Mouse (Mus musculus) limb, embryonic 12.5 days (tissue): Measurements from ENCODE around the gene Gm49342. TPM values are rescaled to one million over a fixed set of nuclear protein-coding genes. Genes with fewer than 3 reads are reported as not detected.
A peak's percentile ranks its signal among the peaks of the same experiment; 100 is the strongest.
"Not testable (repeated sequence)": the region's sequence is repeated elsewhere in the genome, so short reads cannot be mapped to it uniquely, and the experiment has no call there.

Source experiments
- ATAC-seq: fragments of 200-750 bp; cut with Nextera tagmentation; 2 replicates; pipeline ENCODE4 v1.8.0; 2017; ENCODE audit warnings: low read depth, moderate TSS enrichment; ENCODE audit not compliant: insufficient number of reproducible peaks, insufficient read depth, low FRiP score, low TSS enrichment
- H3K27ac ChIP-seq: fragments of 300-500 bp; sonication (generic); 2 replicates; pipeline ENCODE4 v1.5.1; 2016; ENCODE audit warnings: mild to moderate bottlenecking, moderate library complexity
- H3K27me3 ChIP-seq: fragments of 300-500 bp; sonication (generic); 2 replicates; pipeline ENCODE4 v1.6.1; 2016; ENCODE audit warnings: mild to moderate bottlenecking, moderate library complexity
- H3K36me3 ChIP-seq: fragments of 300-500 bp; sonication (generic); 2 replicates; pipeline ENCODE4 v1.6.1; 2016; ENCODE audit warnings: mild to moderate bottlenecking, moderate library complexity
- H3K4me1 ChIP-seq: fragments of 300-500 bp; sonication (generic); replicated peaks from 2 replicates; pipeline ENCODE4 v1.6.1; 2016
- H3K4me2 ChIP-seq: fragments of 300-500 bp; sonication (generic); 2 replicates; pipeline ENCODE4 v1.6.1; 2016; ENCODE audit warnings: mild to moderate bottlenecking, moderate library complexity
- H3K4me3 ChIP-seq: fragments of 300-500 bp; sonication (generic); replicated peaks from 2 replicates; pipeline ENCODE4 v1.5.1; 2016; ENCODE audit warnings: mild to moderate bottlenecking
- H3K9ac ChIP-seq: fragments of 300-500 bp; sonication (generic); replicated peaks from 2 replicates; pipeline ENCODE4 v1.6.1; 2016; ENCODE audit warnings: mild to moderate bottlenecking, moderate library complexity
- H3K9me3 ChIP-seq: fragments of 300-500 bp; sonication (generic); 2 replicates; pipeline ENCODE4 v1.6.1; 2016; ENCODE audit warnings: mild to moderate bottlenecking, moderate library complexity
- WGBS: fragments of 180-500 bp; shearing (Covaris S2); methylation state at CpG from one replicate; pipeline ENCODE4 v1.1.7; 2016; 5-methylcytosine and 5-hydroxymethylcytosine counted together
- polyA plus RNA-seq: library from polyadenylated mRNA; unstranded; fragments of >200 nt; fragmentation: Nextera tagmentation; extraction: Ambion mirVana; gene quantifications from 2 replicates; pipeline ENCODE4 v1.2.1, GENCODE M21; 2016

Gm49342 gene
- not detected in 2 replicates for polyA plus RNA-seq

DNA sequence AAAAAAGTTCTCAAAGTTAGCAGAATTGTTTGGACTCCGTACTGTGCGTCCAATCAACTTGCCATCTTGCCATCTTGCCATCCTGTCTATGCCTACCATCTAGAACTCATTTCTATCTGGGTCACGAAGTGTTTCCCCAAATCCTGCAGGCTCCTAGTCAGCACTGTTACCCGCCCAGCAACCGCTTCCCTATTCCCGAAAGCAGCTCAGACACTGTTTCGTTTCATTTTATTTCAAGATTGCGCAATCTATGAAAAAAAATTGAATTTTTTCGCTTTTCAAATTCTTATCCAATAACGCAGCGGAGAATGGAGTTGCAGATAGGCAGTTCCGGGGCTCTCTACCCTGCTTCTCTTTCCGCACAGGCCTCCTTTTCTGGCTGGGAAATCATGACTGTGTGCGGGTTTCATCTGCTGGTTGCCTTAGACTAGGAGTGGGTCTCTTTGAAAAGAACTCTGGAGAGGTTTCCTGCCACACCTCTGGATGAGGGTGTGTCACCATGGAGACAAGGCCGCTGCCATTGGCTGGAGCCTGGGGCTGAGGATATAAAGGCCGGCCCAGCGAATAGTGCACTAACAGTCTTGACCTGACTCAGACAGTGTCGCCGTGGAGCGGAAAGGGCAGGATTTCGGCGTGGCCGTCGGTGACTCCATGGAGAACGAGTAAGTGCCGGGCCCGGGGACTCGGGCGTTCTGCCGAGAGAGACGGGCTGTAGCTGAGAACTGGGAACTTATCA is at the start of gene Gm49342:
Gene Gm49342 (plus strand): TSS at position 586 of the 736 bp plus-strand sequence.
- Histone ChIP-seq H3K27me3 (no peaks in the 10 kb centered on the region), H3K4me2 (peak within 1 kb of the TSS; percentile 69), H3K4me3 (peak within 1 kb of the TSS; percentile 49), H3K9me3 (no peaks in the 10 kb centered on the region), H3K36me3 (peaks cover 6% of the 10 kb centered on the region; the same call in 1 of the 2 replicates), H3K4me1 (0 out of 2 replicates have a peak, but pooled peaks cover 8% of the 10 kb centered on the region), H3K27ac (peak within 1 kb of the TSS; percentile 93), H3K9ac (peak within 1 kb of the TSS; percentile 56)
- 19% methylated on average over 31 of the region's 31 CpGs for WGBS
- peak; percentile 99 for ATAC-seq

DNA sequence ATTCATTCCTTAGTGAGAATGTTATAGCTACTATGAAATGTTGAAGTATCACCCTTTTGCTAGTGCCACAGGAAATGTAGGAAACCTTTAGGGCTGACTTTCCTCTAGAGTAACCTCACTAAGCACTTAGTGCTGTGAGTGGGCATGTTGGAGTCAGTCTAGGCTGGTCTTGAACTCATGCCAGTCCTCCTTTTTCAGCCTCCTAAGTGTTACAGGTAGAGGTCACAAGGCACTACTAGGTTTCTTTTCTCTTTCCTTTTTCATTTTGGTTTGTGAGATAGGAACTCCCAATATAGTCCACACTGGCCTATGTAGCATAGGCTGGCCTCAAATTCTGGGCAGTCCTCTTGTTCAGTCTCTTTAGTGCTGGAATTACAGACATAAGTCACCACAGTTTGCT is 48.9 kb upstream of the Gm49342 start:
- Histone ChIP-seq H3K36me3 (no peaks in the 10 kb centered on the region), H3K9me3 (no peaks in the 10 kb centered on the region), H3K27me3 (peaks cover 34% of the 10 kb centered on the region), H3K4me2 (no peak overlapping the region), H3K4me1 (peaks cover 8% of the 10 kb centered on the region; the same call in 1 of the 2 replicates), H3K4me3 (no peak overlapping the region), H3K9ac (no peak overlapping the region), H3K27ac (no peak overlapping the region)
- ATAC-seq, result no peak

DNA sequence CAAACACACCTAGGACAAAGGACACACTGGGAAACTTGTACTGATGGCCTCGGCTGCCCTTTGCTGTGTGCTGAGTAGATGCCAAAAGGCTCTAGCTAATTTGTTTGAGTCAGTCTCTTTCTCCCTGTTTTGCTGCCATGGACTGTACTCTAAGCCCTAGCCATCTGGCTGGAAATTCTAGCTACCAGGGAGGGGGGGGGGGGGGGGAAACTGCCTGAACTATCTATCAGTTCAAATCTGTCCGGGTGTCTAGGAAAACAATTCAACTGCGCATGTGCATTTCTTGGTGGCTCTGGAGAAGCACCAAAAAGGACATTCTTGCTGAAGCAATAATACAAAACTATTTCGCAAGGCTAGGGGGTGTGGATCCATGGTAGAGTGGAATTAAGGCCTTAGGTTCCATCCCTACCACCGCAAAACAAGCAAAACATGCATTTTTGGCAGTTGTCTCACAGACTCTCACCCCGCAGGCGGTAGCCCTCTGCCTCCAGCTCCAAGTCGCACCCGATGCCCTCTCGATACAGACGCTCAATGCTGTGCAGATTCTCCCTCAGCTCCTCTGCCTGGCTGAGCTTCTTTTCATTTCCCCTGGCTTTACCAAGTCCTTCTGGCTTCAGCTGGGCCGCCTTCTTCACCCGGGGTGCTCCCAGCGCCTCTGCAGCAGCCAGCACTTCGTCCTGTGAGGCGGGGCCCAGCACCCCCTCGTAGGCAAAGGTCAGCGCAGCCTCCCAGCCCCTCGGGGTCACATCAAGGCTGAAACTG is 48.2 kb upstream of the Gm49342 start:
- peak overlapping the region; percentile 48; the same call in 1 of the 2 replicates for H3K9ac ChIP-seq
- WGBS, result 20% methylated on average over 19 of the region's 19 CpGs
- H3K9me3 ChIP-seq, result no peaks in the 10 kb centered on the region
- H3K4me2 ChIP-seq, result peak overlapping the region; percentile 67
- no peak for ATAC-seq
- H3K27ac ChIP-seq, result no peak overlapping the region
- H3K27me3 ChIP-seq, result peaks cover 39% of the 10 kb centered on the region
- peak overlapping the region; percentile 41 for H3K4me3 ChIP-seq
- no peaks in the 10 kb centered on the region for H3K36me3 ChIP-seq
- peaks cover 8% of the 10 kb centered on the region; the same call in 1 of the 2 replicates for H3K4me1 ChIP-seq

DNA sequence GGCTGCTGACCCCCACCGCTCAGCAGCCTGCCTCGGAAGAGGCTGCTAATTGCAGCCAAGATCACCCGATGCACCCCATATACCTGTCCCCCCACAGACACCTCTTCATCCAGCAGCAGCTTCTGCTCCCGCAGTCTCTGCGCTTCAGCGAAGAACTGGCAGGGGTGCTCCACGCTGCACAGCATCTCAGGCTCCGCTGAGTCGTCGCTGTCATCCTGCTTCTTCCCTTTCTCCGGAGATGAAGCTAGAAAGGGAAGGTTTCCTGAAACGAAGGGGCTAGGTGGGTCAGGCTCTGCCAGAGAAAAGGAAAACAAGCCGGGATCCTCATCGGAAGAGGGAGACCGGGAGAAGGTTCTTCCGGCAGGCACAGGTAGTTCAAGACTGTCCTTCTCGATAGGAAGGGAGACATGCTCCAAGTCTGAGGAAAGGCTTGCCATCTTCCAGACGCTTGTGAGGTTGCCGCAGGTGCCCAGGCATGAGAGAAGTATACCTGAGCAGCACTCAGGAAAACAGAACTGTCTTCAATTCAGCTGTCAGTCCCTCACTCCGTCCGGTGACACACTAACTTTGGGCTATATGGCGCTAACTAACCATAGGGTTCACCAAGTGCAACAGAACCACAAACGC is 47.5 kb upstream of the Gm49342 start:
- H3K4me2 ChIP-seq, result peak overlapping the region; percentile 67
- no peaks in the 10 kb centered on the region for H3K36me3 ChIP-seq
- peak overlapping the region; percentile 41 for H3K4me3 ChIP-seq
- peaks cover 8% of the 10 kb centered on the region; the same call in 1 of the 2 replicates for H3K4me1 ChIP-seq
- no peak for ATAC-seq
- no peak overlapping the region for H3K27ac ChIP-seq
- H3K9me3 ChIP-seq, result no peaks in the 10 kb centered on the region
- H3K9ac ChIP-seq, result peak overlapping the region; percentile 48; the same call in 1 of the 2 replicates
- WGBS, result 18% methylated on average over 23 of the region's 23 CpGs
- peaks cover 39% of the 10 kb centered on the region for H3K27me3 ChIP-seq

DNA sequence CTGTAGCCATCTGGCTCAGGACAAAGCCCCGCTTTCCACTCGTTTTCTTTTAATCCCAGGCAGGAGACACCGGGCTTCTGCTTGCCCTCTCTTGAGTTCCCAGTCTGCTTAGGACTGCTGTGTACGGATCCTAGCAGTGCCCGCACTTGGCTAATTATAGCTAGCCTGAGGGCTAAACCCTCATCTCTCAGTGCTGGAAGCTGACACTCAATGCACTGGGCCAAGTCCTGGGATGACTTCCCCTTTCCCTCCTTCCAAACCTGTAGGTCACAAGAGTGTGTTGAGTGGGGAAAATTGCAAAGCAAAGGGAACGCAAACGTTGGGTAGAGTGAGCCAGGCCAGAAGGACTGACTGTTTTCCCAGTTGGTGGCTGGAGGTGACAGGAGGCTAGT is 46.9 kb upstream of the Gm49342 start, which contains the start of gene Klhl33:
Gene Klhl33 (minus strand): TSS at position 134 of the 392 bp plus-strand sequence.
- no peak for ATAC-seq
- no peaks in the 10 kb centered on the region for H3K36me3 ChIP-seq
- H3K27ac ChIP-seq, result no peak within 1 kb of the TSS

DNA sequence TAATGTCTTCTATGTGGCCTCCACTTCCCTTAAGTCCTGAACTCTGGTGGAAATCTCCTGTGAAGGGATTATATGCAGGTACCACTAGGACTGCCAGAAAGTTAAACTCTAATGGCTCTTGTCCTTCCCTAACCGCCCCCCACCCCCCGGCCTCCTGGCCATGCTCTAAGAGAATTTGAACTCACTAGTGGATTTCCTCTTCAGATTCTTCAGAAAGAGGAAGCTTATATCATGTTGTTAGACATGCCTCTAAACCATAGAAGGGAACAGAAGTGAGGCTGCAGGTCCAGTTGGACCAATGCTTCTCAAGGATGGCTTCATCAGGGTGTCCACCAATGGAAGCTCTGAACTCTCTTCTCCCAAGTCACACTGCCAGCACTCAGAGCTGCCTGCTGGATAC is 46.3 kb upstream of the Gm49342 start:
- not testable (repeated sequence) for H3K27ac ChIP-seq, H3K36me3 ChIP-seq, ATAC-seq, H3K9ac ChIP-seq, H3K9me3 ChIP-seq, H3K4me2 ChIP-seq, H3K4me3 ChIP-seq, H3K4me1 ChIP-seq
- peaks cover 39% of the 10 kb centered on the region for H3K27me3 ChIP-seq
- 91% methylated on average over 2 of the region's 2 CpGs for WGBS

More for the DNA sequence above, 46.9 kb upstream of the Gm49342 start, which contains the start of gene Klhl33:
- peak within 1 kb of the TSS; percentile 41 for H3K4me3 ChIP-seq
- H3K9ac ChIP-seq, result peak within 1 kb of the TSS; percentile 48; the same call in 1 of the 2 replicates
- peak within 1 kb of the TSS; percentile 67 for H3K4me2 ChIP-seq
- 43% methylated on average over 7 of the region's 7 CpGs for WGBS
- peaks cover 39% of the 10 kb centered on the region for H3K27me3 ChIP-seq
- no peaks in the 10 kb centered on the region for H3K9me3 ChIP-seq
- H3K4me1 ChIP-seq, result peaks cover 8% of the 10 kb centered on the region; the same call in 1 of the 2 replicates

DNA sequence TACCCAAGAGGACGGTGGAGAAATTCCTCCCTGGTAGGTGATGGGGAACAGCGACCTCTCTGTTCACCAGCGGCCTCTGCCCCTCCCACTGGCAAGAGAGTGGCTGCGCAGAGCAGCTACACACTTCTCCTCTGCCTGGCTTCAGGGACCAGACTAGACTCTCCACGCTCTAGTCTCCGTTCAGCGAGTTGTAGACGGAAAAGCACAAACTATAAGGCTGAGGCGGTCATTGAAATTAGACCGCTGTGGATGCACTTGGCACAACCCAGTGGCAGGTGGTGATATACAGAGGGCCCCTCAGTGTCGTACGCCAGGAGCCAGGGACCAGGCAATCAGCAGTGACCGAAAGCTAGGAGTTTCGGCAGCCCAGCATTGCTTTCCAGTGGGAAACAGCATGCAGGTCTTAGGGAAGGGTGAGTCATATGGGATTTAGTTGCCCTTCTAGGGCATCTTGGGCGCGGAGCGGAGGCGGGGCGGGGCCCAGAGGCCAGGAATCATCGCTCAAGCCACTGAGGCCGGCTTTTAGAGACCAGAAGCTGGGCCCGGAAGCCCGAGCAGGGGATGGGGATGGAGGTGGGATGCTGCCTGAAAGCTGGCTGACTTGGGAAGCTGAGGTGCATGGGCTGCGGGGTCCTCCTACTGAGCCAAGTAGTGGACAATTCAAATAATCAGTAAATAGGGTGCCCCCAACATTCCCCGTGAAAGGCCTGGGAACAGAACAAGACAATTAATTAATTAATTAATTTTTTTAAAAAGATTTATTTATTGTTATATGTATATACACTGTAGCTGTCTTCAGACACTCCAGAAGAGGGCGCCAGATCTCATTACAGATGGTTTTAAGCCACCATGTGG is 40.1 kb upstream of the Gm49342 start:
- ATAC-seq, result peak; percentile 71; the same call in 1 of the 2 replicates
- peak overlapping the region; percentile 62 for H3K4me2 ChIP-seq
- peaks cover 8% of the 10 kb centered on the region for H3K4me1 ChIP-seq
- 5% methylated on average over 26 of the region's 26 CpGs for WGBS
- H3K9ac ChIP-seq, result peak overlapping the region; percentile 42
- H3K27ac ChIP-seq, result peak overlapping the region; percentile 41; the same call in 1 of the 2 replicates
- peak overlapping the region; percentile 41 for H3K4me3 ChIP-seq
- H3K36me3 ChIP-seq, result no peaks in the 10 kb centered on the region
- H3K27me3 ChIP-seq, result peaks cover 6% of the 10 kb centered on the region; the same call in 1 of the 2 replicates
- no peaks in the 10 kb centered on the region for H3K9me3 ChIP-seq

DNA sequence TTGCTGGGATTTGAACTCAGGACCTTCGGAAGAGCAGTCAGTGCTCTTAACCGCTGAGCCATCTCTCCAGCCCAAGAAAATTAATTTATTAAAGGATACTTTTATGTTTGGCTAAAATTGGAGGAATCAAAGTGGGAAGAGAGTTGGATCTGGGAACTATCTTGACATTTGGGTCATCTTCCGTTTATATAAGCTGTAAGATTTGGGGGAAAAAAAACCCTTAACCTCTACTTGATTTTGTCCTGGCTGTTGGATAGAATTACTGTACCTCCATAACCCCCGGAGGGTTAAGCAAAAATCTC is 39.5 kb upstream of the Gm49342 start:
- H3K27ac ChIP-seq, result no peak overlapping the region
- no peak overlapping the region for H3K4me3 ChIP-seq
- no peaks in the 10 kb centered on the region for H3K36me3 ChIP-seq
- WGBS, result 85% methylated on average over 4 of the region's 4 CpGs
- H3K4me1 ChIP-seq, result peaks cover 8% of the 10 kb centered on the region
- H3K27me3 ChIP-seq, result peaks cover 6% of the 10 kb centered on the region; the same call in 1 of the 2 replicates
- no peak overlapping the region for H3K4me2 ChIP-seq
- H3K9me3 ChIP-seq, result no peaks in the 10 kb centered on the region
- no peak overlapping the region for H3K9ac ChIP-seq
- ATAC-seq, result no peak

DNA sequence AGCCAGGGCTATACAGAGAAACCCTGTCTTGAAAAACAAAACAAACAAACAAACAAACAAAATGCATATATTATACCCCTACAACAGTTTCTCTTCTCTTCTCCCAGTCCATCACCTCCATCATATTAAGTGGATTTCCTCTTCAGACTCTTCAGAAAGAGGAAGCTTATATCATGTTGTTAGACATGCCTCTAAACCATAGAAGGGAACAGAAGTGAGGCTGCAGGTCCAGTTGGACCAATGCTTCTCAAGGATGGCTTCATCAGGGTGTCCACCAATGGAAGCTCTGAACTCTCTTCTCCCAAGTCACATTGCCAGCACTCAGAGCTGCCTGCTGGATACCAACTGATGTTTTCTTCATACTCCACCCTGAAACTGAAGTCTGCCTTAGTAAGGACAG is 39.0 kb upstream of the Gm49342 start:
- H3K4me3 ChIP-seq, H3K36me3 ChIP-seq, H3K9ac ChIP-seq, H3K9me3 ChIP-seq, H3K27ac ChIP-seq, ATAC-seq, H3K4me2 ChIP-seq, H3K27me3 ChIP-seq, H3K4me1 ChIP-seq: not testable (repeated sequence)

DNA sequence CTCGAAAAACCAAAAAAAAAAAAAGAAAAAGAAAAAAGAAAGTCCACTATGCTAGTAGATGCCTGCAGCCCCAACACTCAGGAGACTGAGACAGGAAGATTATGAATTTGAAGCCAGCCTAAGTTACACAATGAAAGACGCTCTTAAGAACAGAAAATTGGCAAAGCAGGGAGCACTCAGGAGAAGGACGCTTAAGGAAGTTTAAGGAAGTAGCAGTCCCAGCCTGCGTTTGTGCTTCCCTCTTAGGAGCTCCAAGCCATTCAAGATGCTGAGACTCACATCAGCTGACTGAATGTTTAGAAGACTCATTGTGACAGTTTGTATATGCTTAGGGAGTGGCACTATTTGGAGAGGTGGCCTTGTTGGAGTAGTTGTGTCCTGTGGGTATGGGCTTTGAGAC is 36.2 kb upstream of the Gm49342 start:
- Histone ChIP-seq H3K4me1 (peaks cover 8% of the 10 kb centered on the region), H3K36me3 (peaks cover 27% of the 10 kb centered on the region), H3K9me3 (no peaks in the 10 kb centered on the region), H3K27me3 (no peaks in the 10 kb centered on the region), H3K4me2 (no peak overlapping the region), H3K4me3 (no peak overlapping the region), H3K9ac (no peak overlapping the region), H3K27ac (no peak overlapping the region)
- no peak for ATAC-seq
- 76% methylated on average over 4 of the region's 4 CpGs for WGBS
